Mouse (Mus musculus) heart, adult 10 weeks (tissue): ENCODE data around the gene Klhl32. TPM values are rescaled to one million over a fixed set of nuclear protein-coding genes. Genes with fewer than 3 reads are reported as not detected.

ENCODE experiments used
- polyA plus RNA-seq: library from polyadenylated mRNA; stranded (reverse); fragments of 350-450 nt; fragmentation: Illumina TruSeq; extraction: RNeasy Lipid Tissue Mini Kit (QIAGEN cat#74804); gene quantifications from one replicate; pipeline ENCODE4 v1.2.3, GENCODE M21; 2014; ENCODE audit warnings: low read depth, low replicate concordance

Klhl32 gene
- polyA plus RNA-seq, result 3.0 TPM

DNA sequence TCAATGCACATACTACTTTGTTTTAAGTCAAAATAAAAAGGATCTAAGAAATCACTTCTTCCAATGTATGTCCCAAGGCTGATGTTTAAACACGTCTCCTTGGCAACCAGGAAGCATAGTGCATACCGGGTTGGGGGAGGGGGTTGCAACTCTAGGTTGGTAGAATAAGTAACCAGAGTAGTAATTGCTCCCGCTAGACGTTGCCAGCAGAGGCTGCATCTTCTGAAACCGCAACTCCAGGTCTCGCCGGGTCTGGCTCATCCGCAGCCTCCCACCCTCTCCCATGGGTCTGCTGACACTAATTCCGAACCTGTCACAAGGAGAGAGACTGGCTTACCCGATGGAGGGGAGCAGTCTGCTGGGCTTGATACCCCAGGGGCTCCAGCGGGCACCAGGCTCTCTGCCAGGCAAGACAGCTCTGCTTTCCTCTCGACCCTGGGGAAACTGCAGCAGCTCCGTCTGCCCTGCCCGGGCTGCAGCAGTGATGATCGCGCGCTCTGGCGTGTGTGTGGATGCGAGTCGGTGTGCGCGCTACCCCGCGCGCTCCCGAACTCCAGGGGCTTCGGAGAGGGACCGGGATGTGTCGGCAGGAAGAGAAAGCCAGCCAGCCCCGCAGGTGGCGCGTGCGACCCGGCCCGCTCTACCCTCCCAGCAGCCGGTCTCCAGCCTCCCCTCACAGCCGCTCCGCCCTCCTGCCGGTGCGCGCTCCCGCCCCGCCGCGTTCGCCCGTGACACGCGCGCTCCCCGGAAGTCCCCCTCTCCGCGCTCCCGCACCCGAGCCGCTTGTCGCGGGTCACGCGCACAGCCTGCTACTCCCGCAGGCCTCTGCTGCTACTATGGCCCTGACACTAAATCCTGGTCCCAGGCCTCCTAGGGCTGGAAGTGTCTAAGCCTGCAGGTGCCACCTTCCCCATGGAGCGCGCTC, at the start of gene Klhl32:
Gene Klhl32, minus strand, starts transcription at position 724 of the 925 bp plus-strand sequence.

DNA sequence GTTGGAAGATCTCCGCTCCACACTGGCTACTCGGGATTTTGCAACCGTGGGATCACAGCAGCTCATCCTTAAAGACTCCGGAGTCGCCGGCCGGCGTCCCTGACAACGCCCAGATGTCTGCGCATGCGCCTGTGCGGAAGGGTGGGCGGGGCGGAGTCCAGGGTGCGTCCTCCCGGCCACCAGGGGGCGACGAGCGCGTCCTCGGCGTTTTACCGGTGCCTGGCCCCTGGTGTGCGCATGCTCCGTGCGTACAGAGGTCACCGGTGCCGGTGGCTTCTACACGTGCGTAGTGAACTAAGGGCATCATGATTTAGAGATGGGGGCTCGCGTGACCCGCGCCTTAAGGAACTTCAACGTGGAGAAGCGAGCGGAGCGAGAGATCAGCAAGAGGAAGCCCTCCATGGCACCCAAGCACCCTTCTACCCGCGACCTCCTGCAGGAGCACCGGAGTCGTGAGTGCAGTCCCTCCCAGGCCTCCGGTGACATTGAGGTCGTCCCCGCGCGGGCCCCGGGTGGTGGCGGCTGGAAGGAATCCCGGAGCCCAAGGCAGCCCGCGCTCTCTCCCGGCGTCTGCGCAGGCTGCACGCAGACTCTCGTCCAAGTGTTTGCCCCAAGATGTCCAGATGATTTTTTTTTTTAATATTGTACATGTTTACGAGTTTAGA, 47.1 kb upstream of the Klhl32 start, which contains the start of gene Ndufaf4:
Gene Ndufaf4, plus strand, starts transcription at position 233 of the 665 bp plus-strand sequence.

Other genes starting within 250 kb of the Klhl32 start
- gene Ndufaf4, start 47.0 kb upstream of the Klhl32 start, polyA plus RNA-seq, result 74.0 TPM
- 0.55 TPM for gene Gpr63, start 115.3 kb upstream of the Klhl32 start, polyA plus RNA-seq